Mouse (Mus musculus): ENCODE results near the gene Pimreg.

- no peak for TF ChIP-seq POLR2A (IDR thresholded peaks at IDR 0.05; ENCODE audit: borderline replicate concordance, insufficient read depth, low read length)
- no peak for TF ChIP-seq CTCF (IDR thresholded peaks at IDR 0.05; ENCODE audit: borderline replicate concordance, insufficient read depth, low read depth, low read length)
Observed at GRCm38 (mm10) chr11:72067326-72067725, 25.5 kb downstream of the Pimreg start.
